Mouse (Mus musculus) CH12.LX (cell line): ENCODE results near the gene Abcd3. TPM values are rescaled to one million over a fixed set of nuclear protein-coding genes. Genes with fewer than 3 reads are reported as not detected.
A peak's percentile ranks its signal among the peaks of the same experiment; 100 is the strongest.

Experiments
- DNase-seq: peaks from one replicate; pipeline ENCODE4 v3.0.0-alpha.2; 2013; ENCODE audit errors: extremely low read depth
- H3K27ac ChIP-seq: 2 replicates; pipeline ENCODE4 v1.5.1; 2012; ENCODE audit warnings: low read depth, mild to moderate bottlenecking, control low read depth, moderate library complexity; ENCODE audit not compliant: insufficient read depth
- H3K27me3 ChIP-seq: replicated peaks from 2 replicates; pipeline ENCODE3; 2012; ENCODE audit warnings: inconsistent platforms
- H3K36me3 ChIP-seq, 2 experiments: replicated peaks in 1 of 2; 2 replicates each; pipeline versions ENCODE3 to v1.6.1; 2012; ENCODE audit warnings: inconsistent platforms in 1 of 2, low read length in 1 of 2, mild to moderate bottlenecking in 1 of 2, mixed read lengths in 1 of 2, moderate library complexity in 1 of 2; ENCODE audit not compliant: control insufficient read depth in 1 of 2, insufficient read depth in 1 of 2
- H3K4me1 ChIP-seq, 2 experiments: 2 replicates each; pipeline ENCODE4 v1.6.1; 2012; ENCODE audit warnings: inconsistent platforms in 1 of 2, moderate library complexity in 1 of 2; ENCODE audit not compliant: insufficient read depth in 2 of 2, control insufficient read depth in 1 of 2
- H3K4me2 ChIP-seq: 2 replicates; pipeline ENCODE4 v1.6.1; 2012; ENCODE audit warnings: low read depth, mild to moderate bottlenecking, control low read depth; ENCODE audit not compliant: poor library complexity, insufficient read depth, severe bottlenecking
- H3K4me3 ChIP-seq, 3 experiments: fragments of 150-350 bp in 1 of 3; sonication (generic) in 1 of 3; replicated peaks in 1 of 3; 2 replicates each; pipeline versions ENCODE3 to v1.5.1; 2011 to 2012; ENCODE audit warnings: low read depth in 2 of 3, low read length in 2 of 3, mild to moderate bottlenecking in 2 of 3, moderate library complexity in 2 of 3, control low read depth in 1 of 3, improper control_type of control experiment in 1 of 3, inconsistent platforms in 1 of 3, mixed read lengths in 1 of 3; ENCODE audit not compliant: poor library complexity in 1 of 3
- H3K79me2 ChIP-seq: replicated peaks from 2 replicates; pipeline ENCODE4 v1.6.1; 2012; ENCODE audit warnings: mild to moderate bottlenecking, moderate library complexity; ENCODE audit not compliant: control insufficient read depth, poor library complexity, insufficient read depth, severe bottlenecking; ENCODE audit errors: extremely low read depth
- H3K9ac ChIP-seq: 2 replicates; pipeline ENCODE4 v1.6.1; 2012; ENCODE audit warnings: low read depth, mild to moderate bottlenecking, control low read depth, moderate library complexity; ENCODE audit not compliant: insufficient read depth
- H3K9me3 ChIP-seq: replicated peaks from 2 replicates; pipeline ENCODE3; 2012; ENCODE audit warnings: low read length, inconsistent platforms, mixed read lengths
- CHD1 ChIP-seq: IDR thresholded peaks from 2 replicates; pipeline ENCODE4 v1.6.1; 2012; ENCODE audit warnings: low read depth, low read length, improper control_type of control experiment, inconsistent platforms
- CHD2 ChIP-seq: IDR thresholded peaks from 2 replicates; pipeline ENCODE4 v1.6.1; 2011; ENCODE audit warnings: low read length, improper control_type of control experiment
- ELF1 ChIP-seq: IDR thresholded peaks from 2 replicates; pipeline ENCODE4 v1.6.1; 2014; ENCODE audit warnings: low read depth, mild to moderate bottlenecking, inconsistent platforms, low read length, improper control_type of control experiment
- GABPA ChIP-seq: IDR thresholded peaks from 2 replicates; pipeline ENCODE4 v1.6.1; 2012; ENCODE audit warnings: low read depth, low read length, improper control_type of control experiment, inconsistent platforms; ENCODE audit not compliant: insufficient replicate concordance
- KAT2A ChIP-seq: IDR thresholded peaks from 2 replicates; pipeline ENCODE4 v1.6.1; 2012; ENCODE audit warnings: low read length, improper control_type of control experiment, inconsistent platforms; ENCODE audit not compliant: insufficient replicate concordance
- MAFK ChIP-seq: IDR thresholded peaks from 2 replicates; pipeline ENCODE4 v1.6.1; 2011; ENCODE audit warnings: low read length, improper control_type of control experiment; ENCODE audit not compliant: insufficient replicate concordance
- MAZ ChIP-seq: IDR thresholded peaks from 2 replicates; pipeline ENCODE4 v1.6.1; 2012; ENCODE audit warnings: low read depth, mild to moderate bottlenecking, inconsistent platforms, low read length, improper control_type of control experiment, moderate library complexity
- MEF2A ChIP-seq: IDR thresholded peaks from 2 replicates; pipeline ENCODE4 v1.6.1; 2014; ENCODE audit warnings: low read depth, mild to moderate bottlenecking, inconsistent platforms, low read length, improper control_type of control experiment, borderline replicate concordance
- POLR2A ChIP-seq: IDR thresholded peaks from 2 replicates; pipeline ENCODE4 v1.6.1; 2011; ENCODE audit warnings: low read depth, mild to moderate bottlenecking, improper control_type of control experiment, low read length
- POLR2AphosphoS2 ChIP-seq: IDR thresholded peaks from 2 replicates; pipeline ENCODE4 v1.6.1; 2011; ENCODE audit warnings: low read depth, low read length, improper control_type of control experiment
- TBP ChIP-seq: conservative IDR thresholded peaks from 2 replicates; pipeline ENCODE4 v1.6.1; 2011; ENCODE audit warnings: low read depth, low read length, improper control_type of control experiment
- USF2 ChIP-seq: conservative IDR thresholded peaks from 2 replicates; pipeline ENCODE4 v1.6.1; 2011; ENCODE audit warnings: low read depth, low read length, improper control_type of control experiment
- ZC3H11A ChIP-seq: IDR thresholded peaks from 2 replicates; pipeline ENCODE4 v1.6.1; 2012; ENCODE audit warnings: low read depth, mild to moderate bottlenecking, inconsistent platforms, low read length, improper control_type of control experiment
- ZMIZ1 ChIP-seq: IDR thresholded peaks from 2 replicates; pipeline ENCODE4 v1.6.1; 2012; ENCODE audit warnings: low read depth, mild to moderate bottlenecking, inconsistent platforms, low read length, improper control_type of control experiment
- dilution Hi-C: fragments of 300-500 bp; cut with MboI; formaldehyde crosslinking; loops from 2 replicates; pipeline ENCODE4 v1.14.3; 2020; ENCODE audit warnings: low sequenced_read_pairs; ENCODE audit not compliant: extremely low pct_unique_long_range_greater_than_20kb, extremely low pct_ligation_motif_present
- in situ Hi-C: fragments of 300-500 bp; cut with MboI; formaldehyde crosslinking; loops from 3 replicates; pipeline ENCODE4 v1.14.3; 2019; ENCODE audit warnings: low sequenced_read_pairs, low pct_ligation_motif_present, low pct_unique_long_range_greater_than_20kb, mixed read lengths
- polyA plus RNA-seq: library from polyadenylated mRNA; unstranded; fragments of >175 nt; gene quantifications from 2 replicates; pipeline ENCODE4 v1.2.1, GENCODE M21; 2012; ENCODE audit warnings: low read depth; ENCODE audit not compliant: insufficient read length
- total RNA-seq, 2 experiments: library from RNA; depleted of rRNA; stranded (reverse); fragments of 300-350 nt in 1 of 2; fragments of >200 nt in 1 of 2; gene quantifications; 2 replicates each; pipeline ENCODE4 v1.2.3; 2012 to 2014

The Abcd3 gene
- total and polyA plus RNA-seq, 3 experiments, result 53.5 to 65.9 (median 53.8) TPM

DNA sequence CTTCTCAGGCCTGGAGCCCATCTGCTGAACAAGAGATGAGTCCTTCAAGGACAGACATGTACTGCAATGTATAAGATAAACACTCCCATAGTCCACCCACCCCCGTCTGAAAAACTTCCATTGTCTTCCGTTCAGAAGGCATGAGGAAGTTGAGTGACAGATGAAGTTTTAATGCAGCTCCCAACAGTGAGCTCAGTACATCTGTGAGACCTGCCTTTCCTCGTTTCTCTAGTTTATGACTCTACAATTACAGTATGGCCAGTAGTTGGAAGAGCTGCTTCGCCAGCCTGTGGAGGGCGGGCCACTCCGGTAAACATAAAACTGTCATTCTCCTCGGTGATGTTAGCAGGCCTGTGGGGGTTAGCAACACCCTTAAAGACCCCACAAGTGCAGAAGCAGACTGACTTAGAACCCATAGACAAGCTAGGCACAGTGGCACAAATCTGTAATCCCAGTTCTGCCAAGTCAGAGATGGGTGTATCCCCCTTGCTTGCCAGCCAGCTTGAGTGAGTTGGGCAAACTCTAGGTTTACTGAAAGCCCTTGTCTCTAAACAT lies 27.3 kb upstream of the Abcd3 start:
- peaks cover 15 to 42% of the 10 kb centered on the region in 2 experiments for H3K4me1 ChIP-seq
- no peak for TF ChIP-seq MEF2A
- TF ChIP-seq POLR2AphosphoS2, result no peak
- no peak for TF ChIP-seq ZC3H11A
- TF ChIP-seq MAZ, result no peak
- no peak for TF ChIP-seq KAT2A
- DNase-seq, result no peak
- H3K27me3 ChIP-seq, result no peaks in the 10 kb centered on the region
- no peaks in the 10 kb centered on the region for H3K79me2 ChIP-seq
- H3K9ac ChIP-seq, result no peak overlapping the region
- H3K4me2 ChIP-seq, result no peak overlapping the region
- peaks cover 13% of the 10 kb centered on the region for H3K9me3 ChIP-seq
- dilution Hi-C loops (no loop called here), in situ Hi-C loops (no loop called here)
- no peak overlapping the region for H3K4me3 ChIP-seq
- H3K27ac ChIP-seq, result no peak overlapping the region
- no peaks in the 10 kb centered on the region for H3K36me3 ChIP-seq

DNA sequence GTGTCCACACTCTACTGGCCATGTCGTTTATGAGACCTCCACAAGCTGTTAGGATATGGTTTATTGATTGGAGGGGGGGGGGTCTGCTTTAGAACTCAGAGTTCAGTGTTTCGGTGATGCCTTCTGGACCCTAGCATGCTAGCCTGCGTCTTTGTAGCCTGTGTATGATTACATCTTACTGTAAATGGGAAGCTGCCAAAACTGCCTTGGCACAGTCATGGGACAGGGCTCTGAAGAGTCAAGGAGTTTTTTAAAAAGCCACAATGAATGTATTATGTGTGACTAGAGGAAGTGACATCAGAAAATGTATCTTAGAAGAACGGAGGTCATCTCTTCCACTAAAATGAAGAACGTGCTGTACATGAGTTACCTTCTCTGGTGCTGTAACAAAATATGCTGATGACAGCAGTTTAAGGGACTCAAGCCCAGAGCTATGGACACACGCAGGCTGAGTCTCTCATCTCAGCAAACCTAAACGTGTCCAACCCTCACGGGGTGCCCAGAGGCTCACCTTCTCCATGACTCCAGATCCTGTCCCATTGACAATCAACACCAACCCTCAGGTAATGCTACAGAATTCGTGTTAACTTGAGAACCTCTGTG lies 26.4 kb upstream of the Abcd3 start:
- no peaks in the 10 kb centered on the region for H3K27me3 ChIP-seq
- H3K4me3 ChIP-seq, result no peak overlapping the region
- H3K36me3 ChIP-seq, result no peaks in the 10 kb centered on the region
- no peak overlapping the region for H3K9ac ChIP-seq
- H3K79me2 ChIP-seq, result no peaks in the 10 kb centered on the region
- no peak overlapping the region for H3K27ac ChIP-seq
- in situ Hi-C loops (no loop called here), dilution Hi-C loops (no loop called here)
- no peak overlapping the region for H3K4me2 ChIP-seq
- TF ChIP-seq ZMIZ1 (no peak), MAFK (peak; percentile 79), CHD1 (no peak), ELF1 (no peak)
- H3K4me1 ChIP-seq, result peaks cover 13 to 35% of the 10 kb centered on the region in 2 experiments
- peaks cover 13% of the 10 kb centered on the region for H3K9me3 ChIP-seq
- DNase-seq, result no peak

DNA sequence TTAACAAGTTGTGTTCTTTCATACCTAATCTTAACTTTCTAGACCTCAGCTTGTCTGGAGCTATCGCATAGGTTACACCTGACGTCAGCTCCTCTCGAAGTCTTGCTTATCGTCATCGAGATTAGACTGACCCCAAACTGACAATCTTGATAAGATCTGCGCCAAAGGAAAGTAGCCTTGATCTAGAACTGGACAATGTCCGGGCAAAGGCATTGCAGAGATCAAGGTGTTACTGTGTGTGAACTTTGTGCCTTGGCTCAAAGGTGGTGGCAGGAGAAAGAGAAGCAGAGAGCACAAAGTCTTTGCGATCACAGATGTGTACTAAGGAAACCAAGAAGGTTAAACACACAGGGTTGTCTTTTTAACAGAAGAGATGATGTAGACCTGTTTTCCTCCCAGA lies 25.2 kb upstream of the Abcd3 start:
- no peak overlapping the region for H3K27ac ChIP-seq
- peaks cover 13% of the 10 kb centered on the region for H3K9me3 ChIP-seq
- no peaks in the 10 kb centered on the region for H3K36me3 ChIP-seq
- H3K27me3 ChIP-seq, result no peaks in the 10 kb centered on the region
- H3K4me1 ChIP-seq, result peaks cover 7 to 26% of the 10 kb centered on the region in 2 experiments
- H3K4me2 ChIP-seq, result no peak overlapping the region
- in situ Hi-C loops (no loop called here), dilution Hi-C loops (no loop called here)
- no peak for DNase-seq
- no peak overlapping the region for H3K9ac ChIP-seq
- H3K79me2 ChIP-seq, result no peaks in the 10 kb centered on the region
- no peak overlapping the region for H3K4me3 ChIP-seq
- TF ChIP-seq TBP (no peak), ELF1 (no peak), GABPA (no peak), MAZ (no peak), USF2 (no peak), CHD2 (no peak), POLR2A (no peak), CHD1 (no peak)
